Mouse (Mus musculus): ENCODE data around the gene Pkp4. TPM values are rescaled to one million over a fixed set of nuclear protein-coding genes. Genes with fewer than 3 reads are reported as not detected.
A peak's percentile ranks its signal among the peaks of the same experiment; 100 is the strongest.
"Not testable (repeated sequence)": the region's sequence is repeated elsewhere in the genome, so short reads cannot be mapped to it uniquely, and the experiment has no call there.

Gene Pkp4
- total RNA-seq, 1 experiment, result 54.3 TPM

DNA sequence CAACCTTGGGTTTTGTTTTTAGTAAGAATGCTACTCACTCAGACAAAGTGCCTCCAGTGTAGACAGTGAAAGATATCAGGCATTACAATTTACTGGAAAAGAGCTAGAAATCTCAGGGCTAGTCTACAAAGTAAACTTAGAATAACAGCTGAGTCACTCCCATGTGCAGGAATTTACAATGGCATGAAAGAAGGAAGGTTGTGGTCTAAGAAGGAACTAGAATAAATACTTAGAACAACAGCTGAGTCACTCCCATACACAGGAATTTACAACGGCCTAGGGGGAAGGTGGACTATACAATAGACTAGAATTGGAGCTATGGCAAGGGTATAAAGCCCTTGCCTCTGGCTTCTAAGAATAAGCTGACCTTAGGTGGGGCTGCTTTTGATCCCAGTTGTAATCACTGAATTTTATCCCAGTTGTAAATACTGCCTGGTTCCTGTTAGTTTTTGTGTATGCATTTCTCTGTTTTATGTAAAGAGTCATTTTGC, 234.6 kb downstream of the Pkp4 start:
- H3K9ac ChIP-seq (ENCODE audit: insufficient read depth, low read depth, low read length, poor library complexity, severe bottlenecking); H3K9me3 ChIP-seq (ENCODE audit: control insufficient read depth, insufficient read depth, low read depth, low read length); H3K4me1 ChIP-seq (ENCODE audit: control insufficient read depth in 2 of 2, insufficient read depth in 2 of 2, low read length in 2 of 2, poor library complexity in 1 of 2); H3K27ac ChIP-seq (ENCODE audit: insufficient read depth, low read depth, low read length, poor library complexity, severe bottlenecking); H3K36me3 ChIP-seq (ENCODE audit: control insufficient read depth, insufficient read depth, low read length, poor library complexity, severe bottlenecking); DNase-seq (ENCODE audit: low read depth, low spot score); in situ Hi-C loops (cut with MboI; ENCODE audit: low sequenced_read_pairs in 2 of 2, unreplicated experiment in 2 of 2); H3K4me3 ChIP-seq (ENCODE audit: insufficient read depth in 1 of 2, low read depth in 1 of 2, low read length in 2 of 2, poor library complexity in 1 of 2, severe bottlenecking in 1 of 2): not testable (repeated sequence)
- peak; percentile 75; the same call in 1 of the 2 replicates for TF ChIP-seq MAFK (IDR thresholded peaks at IDR 0.05; ENCODE audit: insufficient read depth, low read depth, low read length)

- Histone ChIP-seq H3K36me3 (ENCODE audit: control insufficient read depth, insufficient read depth, low read length, poor library complexity, severe bottlenecking) (no peaks in the 10 kb centered on the region), H3K4me1 (ENCODE audit: control insufficient read depth in 2 of 2, insufficient read depth in 2 of 2, low read length in 2 of 2, poor library complexity in 1 of 2) (peaks cover 0 to 3% of the 10 kb centered on the region in 2 experiments; a peak in 1 of 4 replicates), H3K9me3 (ENCODE audit: control insufficient read depth, insufficient read depth, low read depth, low read length) (no peaks in the 10 kb centered on the region), H3K27ac (ENCODE audit: insufficient read depth, low read depth, low read length, poor library complexity, severe bottlenecking) (no peak overlapping the region), H3K9ac (ENCODE audit: insufficient read depth, low read depth, low read length, poor library complexity, severe bottlenecking) (no peak overlapping the region), H3K4me3 (ENCODE audit: insufficient read depth in 1 of 2, low read depth in 1 of 2, low read length in 2 of 2, poor library complexity in 1 of 2, severe bottlenecking in 1 of 2) (no peak overlapping the region)
- no peak for DNase-seq (ENCODE audit: low read depth, low spot score)
- TF ChIP-seq CHD2 (IDR thresholded peaks at IDR 0.05; ENCODE audit: low read depth, low read length) (no peak), MAFK (IDR thresholded peaks at IDR 0.05; ENCODE audit: insufficient read depth, low read depth, low read length) (no peak), ZNF384 (IDR thresholded peaks at IDR 0.05; ENCODE audit: low read depth, low read length) (no peak), HCFC1 (IDR thresholded peaks at IDR 0.05; ENCODE audit: borderline replicate concordance, insufficient read depth, low read length) (no peak), ZC3H11A (IDR thresholded peaks at IDR 0.05; ENCODE audit: borderline replicate concordance, low read depth, low read length) (no peak)
- in situ Hi-C loops (cut with MboI; ENCODE audit: low sequenced_read_pairs in 2 of 2, unreplicated experiment in 2 of 2), result no loop called here
Observed at GRCm38 (mm10) chr2:59396555-59396954, 235.9 kb downstream of the Pkp4 start.

GRCm38 (mm10) chr2:59397531-59397930, 236.9 kb downstream of the Pkp4 start:
- Histone ChIP-seq H3K9me3 (ENCODE audit: control insufficient read depth, insufficient read depth, low read depth, low read length) (no peaks in the 10 kb centered on the region), H3K36me3 (ENCODE audit: control insufficient read depth, insufficient read depth, low read length, poor library complexity, severe bottlenecking) (no peaks in the 10 kb centered on the region), H3K4me1 (ENCODE audit: control insufficient read depth in 2 of 2, insufficient read depth in 2 of 2, low read length in 2 of 2, poor library complexity in 1 of 2) (peaks cover 0 to 3% of the 10 kb centered on the region in 2 experiments; a peak in 2 of 4 replicates), H3K4me3 (ENCODE audit: insufficient read depth in 1 of 2, low read depth in 1 of 2, low read length in 2 of 2, poor library complexity in 1 of 2, severe bottlenecking in 1 of 2) (no peak overlapping the region), H3K27ac (ENCODE audit: insufficient read depth, low read depth, low read length, poor library complexity, severe bottlenecking) (no peak overlapping the region), H3K9ac (ENCODE audit: insufficient read depth, low read depth, low read length, poor library complexity, severe bottlenecking) (no peak overlapping the region)
- no peak for DNase-seq (ENCODE audit: low read depth, low spot score)
- in situ Hi-C loops (cut with MboI; ENCODE audit: low sequenced_read_pairs in 2 of 2, unreplicated experiment in 2 of 2), result no loop called here
- TF ChIP-seq ZC3H11A (IDR thresholded peaks at IDR 0.05; ENCODE audit: borderline replicate concordance, low read depth, low read length) (no peak), ZNF384 (IDR thresholded peaks at IDR 0.05; ENCODE audit: low read depth, low read length) (no peak), HCFC1 (IDR thresholded peaks at IDR 0.05; ENCODE audit: borderline replicate concordance, insufficient read depth, low read length) (no peak), MAFK (IDR thresholded peaks at IDR 0.05; ENCODE audit: insufficient read depth, low read depth, low read length) (no peak), CHD2 (IDR thresholded peaks at IDR 0.05; ENCODE audit: low read depth, low read length) (no peak)

- Histone ChIP-seq H3K27ac (ENCODE audit: insufficient read depth, low read depth, low read length, poor library complexity, severe bottlenecking) (no peak overlapping the region), H3K4me3 (ENCODE audit: insufficient read depth in 1 of 2, low read depth in 1 of 2, low read length in 2 of 2, poor library complexity in 1 of 2, severe bottlenecking in 1 of 2) (no peak overlapping the region), H3K36me3 (ENCODE audit: control insufficient read depth, insufficient read depth, low read length, poor library complexity, severe bottlenecking) (no peaks in the 10 kb centered on the region), H3K4me1 (ENCODE audit: control insufficient read depth in 2 of 2, insufficient read depth in 2 of 2, low read length in 2 of 2, poor library complexity in 1 of 2) (peaks cover 0 to 3% of the 10 kb centered on the region in 2 experiments; a peak in 2 of 4 replicates), H3K9ac (ENCODE audit: insufficient read depth, low read depth, low read length, poor library complexity, severe bottlenecking) (no peak overlapping the region), H3K9me3 (ENCODE audit: control insufficient read depth, insufficient read depth, low read depth, low read length) (no peaks in the 10 kb centered on the region)
- in situ Hi-C loops (cut with MboI; ENCODE audit: low sequenced_read_pairs in 2 of 2, unreplicated experiment in 2 of 2), result no loop called here
- TF ChIP-seq MAFK (IDR thresholded peaks at IDR 0.05; ENCODE audit: insufficient read depth, low read depth, low read length), result no peak
- no peak for TF ChIP-seq ZNF384 (IDR thresholded peaks at IDR 0.05; ENCODE audit: low read depth, low read length)
- no peak for TF ChIP-seq CHD2 (IDR thresholded peaks at IDR 0.05; ENCODE audit: low read depth, low read length)
- TF ChIP-seq HCFC1 (IDR thresholded peaks at IDR 0.05; ENCODE audit: borderline replicate concordance, insufficient read depth, low read length), result no peak
- TF ChIP-seq ZC3H11A (IDR thresholded peaks at IDR 0.05; ENCODE audit: borderline replicate concordance, low read depth, low read length), result no peak
- no peak for DNase-seq (ENCODE audit: low read depth, low spot score)
Observed at GRCm38 (mm10) chr2:59400901-59401378, 240.3 kb downstream of the Pkp4 start.

Measured in ES-E14 (cell line).